Mouse (Mus musculus): ENCODE results near the gene Krt23. TPM values are rescaled to one million over a fixed set of nuclear protein-coding genes. Genes with fewer than 3 reads are reported as not detected.
A peak's percentile ranks its signal among the peaks of the same experiment; 100 is the strongest.

The Krt23 gene
- polyA plus RNA-seq, 1 experiment from 2014 or later: not detected

DNA sequence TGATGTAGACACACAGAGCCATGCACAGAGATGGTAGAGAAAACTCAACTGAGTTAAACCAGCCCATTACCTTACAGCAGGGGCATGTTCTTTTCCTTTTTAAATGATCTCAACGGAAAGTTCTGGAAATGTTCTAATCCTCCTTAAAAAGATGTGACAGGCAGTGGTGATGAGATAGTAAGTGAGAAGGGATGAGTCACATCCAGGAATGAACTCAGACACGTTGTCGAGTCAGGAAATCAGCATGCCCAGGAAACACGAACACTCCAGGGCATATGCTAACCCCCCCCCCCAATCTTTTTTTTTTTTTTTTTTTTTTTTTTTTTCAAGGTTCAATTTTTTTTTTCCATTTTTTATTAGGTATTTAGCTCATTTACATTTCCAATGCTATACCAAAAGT, 20.5 kb downstream of the Krt23 start:
- no peaks in the 10 kb centered on the region for H3K36me3 ChIP-seq
- no peak overlapping the region for H3K4me3 ChIP-seq
- no peak overlapping the region for H3K27ac ChIP-seq (replicated peaks)
- no peaks in the 10 kb centered on the region for H3K9me3 ChIP-seq (replicated peaks)
- H3K27me3 ChIP-seq (ENCODE audit: low read depth, poor library complexity, severe bottlenecking): no peaks in the 10 kb centered on the region
- H3K4me1 ChIP-seq: no peaks in the 10 kb centered on the region
- no peak for DNase-seq (ENCODE audit: low spot score)
- 87% methylated on average over 4 of the region's 4 CpGs for WGBS

DNA sequence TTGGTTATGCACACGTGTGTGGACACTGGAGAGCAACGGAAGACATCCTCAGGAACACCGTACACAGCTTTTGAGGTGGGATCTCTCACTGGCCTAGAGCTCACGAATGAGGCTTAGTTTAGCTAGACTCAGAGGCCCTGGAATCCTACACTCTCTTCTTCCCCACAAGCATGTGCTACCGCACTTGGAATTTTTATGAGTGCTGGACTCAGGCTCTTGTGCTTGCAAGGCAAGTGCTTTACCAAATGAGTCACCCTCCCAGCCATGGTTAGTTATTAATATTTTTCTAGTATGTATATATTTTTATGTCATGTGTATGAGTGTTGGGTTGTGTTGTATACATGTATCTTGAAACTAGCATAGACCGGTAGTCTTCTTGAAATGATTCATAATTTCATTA, 21.0 kb downstream of the Krt23 start:
- Histone ChIP-seq H3K9me3 (replicated peaks) (no peaks in the 10 kb centered on the region), H3K4me3 (no peak overlapping the region), H3K27me3 (ENCODE audit: low read depth, poor library complexity, severe bottlenecking) (no peaks in the 10 kb centered on the region), H3K4me1 (no peaks in the 10 kb centered on the region), H3K36me3 (no peaks in the 10 kb centered on the region), H3K27ac (replicated peaks) (no peak overlapping the region)
- WGBS: 91% methylated on average over 6 of the region's 6 CpGs
- no peak for DNase-seq (ENCODE audit: low spot score)

DNA sequence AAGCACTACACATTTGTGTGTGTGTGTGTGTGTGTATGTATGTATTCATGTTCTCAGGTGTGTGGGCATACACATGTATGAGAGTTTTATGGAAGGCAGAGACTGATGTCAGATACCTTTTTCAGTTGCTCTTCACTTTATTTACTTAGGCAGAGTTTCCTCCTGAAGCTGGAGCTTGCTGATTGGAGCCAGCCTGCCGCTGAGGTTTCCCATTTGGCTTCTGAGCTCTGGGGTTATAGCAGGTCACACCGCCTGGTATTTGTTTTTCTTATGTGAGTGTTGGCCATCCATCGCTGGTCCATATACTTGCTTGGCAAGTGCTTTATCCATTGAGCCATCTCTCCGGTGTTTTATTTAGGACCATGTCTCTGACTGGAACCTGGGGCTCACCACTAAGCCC, 23.7 kb downstream of the Krt23 start:
- no peaks in the 10 kb centered on the region for H3K36me3 ChIP-seq
- no peak overlapping the region for H3K4me3 ChIP-seq
- DNase-seq (ENCODE audit: low spot score): no peak
- 88% methylated on average over 4 of the region's 4 CpGs for WGBS
- H3K4me1 ChIP-seq: no peaks in the 10 kb centered on the region
- no peaks in the 10 kb centered on the region for H3K9me3 ChIP-seq (replicated peaks)
- no peaks in the 10 kb centered on the region for H3K27me3 ChIP-seq (ENCODE audit: low read depth, poor library complexity, severe bottlenecking)
- H3K27ac ChIP-seq (replicated peaks): no peak overlapping the region

DNA sequence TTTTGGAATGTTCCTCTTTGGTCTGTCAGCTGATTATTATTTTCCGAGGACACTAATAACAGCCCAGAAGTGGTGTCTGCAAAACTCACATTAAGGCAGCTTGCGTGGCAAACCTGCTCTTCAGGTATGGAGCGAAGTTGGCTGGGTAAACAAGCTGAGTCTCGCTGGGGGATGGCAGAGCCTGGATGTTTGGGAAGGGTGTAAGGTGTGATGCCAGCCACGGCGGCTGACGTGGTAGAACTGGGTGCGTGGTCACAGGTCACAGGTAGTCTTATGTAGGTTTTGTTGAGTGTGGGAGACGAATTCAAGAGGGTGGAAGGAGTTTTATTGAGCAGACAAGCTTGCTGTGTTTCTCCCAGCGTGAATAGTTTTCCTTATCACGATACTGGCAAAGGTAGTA, 24.4 kb downstream of the Krt23 start:
- no peaks in the 10 kb centered on the region for H3K9me3 ChIP-seq (replicated peaks)
- no peaks in the 10 kb centered on the region for H3K27me3 ChIP-seq (ENCODE audit: low read depth, poor library complexity, severe bottlenecking)
- H3K36me3 ChIP-seq: no peaks in the 10 kb centered on the region
- no peak overlapping the region for H3K27ac ChIP-seq (replicated peaks)
- 89% methylated on average over 11 of the region's 11 CpGs for WGBS
- no peak for DNase-seq (ENCODE audit: low spot score)
- no peaks in the 10 kb centered on the region for H3K4me1 ChIP-seq
- no peak overlapping the region for H3K4me3 ChIP-seq

DNA sequence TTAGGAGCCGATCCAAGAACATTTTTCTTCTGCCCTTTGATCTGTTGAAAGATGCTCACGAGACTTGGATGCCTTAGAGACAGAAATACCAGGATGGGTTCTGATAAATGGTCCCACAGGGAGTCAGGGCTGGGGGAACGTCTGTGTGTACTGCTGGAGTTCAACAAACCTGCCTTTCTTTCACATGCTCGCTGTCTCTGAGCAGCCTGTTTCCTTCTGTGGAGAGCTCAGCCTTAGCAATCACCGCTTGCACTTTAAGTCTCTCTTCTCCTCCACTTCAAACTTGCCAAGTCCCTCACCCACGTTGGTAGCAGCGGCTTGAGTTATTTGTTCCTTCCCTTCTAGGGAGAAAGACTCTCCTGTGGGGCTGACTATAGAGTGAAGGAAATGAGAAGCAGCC, 26.6 kb downstream of the Krt23 start:
- no peaks in the 10 kb centered on the region for H3K27me3 ChIP-seq (ENCODE audit: low read depth, poor library complexity, severe bottlenecking)
- no peak for DNase-seq (ENCODE audit: low spot score)
- no peaks in the 10 kb centered on the region for H3K4me1 ChIP-seq
- WGBS: 62% methylated on average over 7 of the region's 7 CpGs
- H3K36me3 ChIP-seq: no peaks in the 10 kb centered on the region
- H3K27ac ChIP-seq (replicated peaks): no peak overlapping the region
- no peaks in the 10 kb centered on the region for H3K9me3 ChIP-seq (replicated peaks)
- no peak overlapping the region for H3K4me3 ChIP-seq

DNA sequence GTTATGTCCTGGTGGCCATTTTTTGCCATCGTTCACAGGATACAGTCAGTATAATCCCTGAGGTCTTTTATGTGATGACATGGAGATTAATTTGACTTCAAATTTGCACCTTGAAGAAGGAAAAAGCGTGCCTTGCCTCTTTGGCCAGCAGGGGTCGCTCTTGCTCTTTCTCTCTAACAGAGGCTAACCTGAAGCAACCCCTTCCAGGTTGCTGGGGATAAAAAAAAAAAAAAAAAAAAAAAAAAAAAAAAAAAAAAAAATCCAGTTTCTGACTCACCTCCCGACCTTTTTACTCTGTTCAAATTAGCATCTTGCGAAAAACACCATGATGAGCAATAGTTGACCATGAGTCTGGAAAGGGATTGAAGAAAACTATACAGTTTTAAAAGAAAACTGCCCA, 28.1 kb downstream of the Krt23 start:
- H3K27ac ChIP-seq (replicated peaks): no peak overlapping the region
- WGBS: 6% methylated on average over 5 of the region's 5 CpGs
- no peak overlapping the region for H3K4me3 ChIP-seq
- peak; percentile 79 for DNase-seq (ENCODE audit: low spot score)
- H3K4me1 ChIP-seq: no peaks in the 10 kb centered on the region
- no peaks in the 10 kb centered on the region for H3K27me3 ChIP-seq (ENCODE audit: low read depth, poor library complexity, severe bottlenecking)
- H3K36me3 ChIP-seq: no peaks in the 10 kb centered on the region
- no peaks in the 10 kb centered on the region for H3K9me3 ChIP-seq (replicated peaks)

DNA sequence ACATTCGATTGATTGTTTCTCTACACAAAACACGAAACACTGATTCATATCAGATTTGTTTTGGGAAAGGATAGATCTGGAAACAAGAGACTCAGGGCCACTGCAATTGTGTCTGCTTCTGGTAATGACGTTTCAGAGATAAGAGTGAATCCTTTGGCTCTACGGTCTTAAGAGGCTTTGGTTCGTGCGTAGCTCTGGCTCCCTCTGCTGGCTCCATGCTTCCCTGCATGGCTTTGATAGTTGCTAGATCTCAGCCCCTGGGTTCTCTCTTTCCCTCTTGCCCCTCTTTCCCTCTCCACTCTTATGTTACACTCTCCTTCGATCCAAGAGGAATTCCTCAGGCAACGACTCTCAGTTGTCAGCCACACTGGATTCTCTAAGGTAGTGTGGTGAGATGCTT, 29.8 kb downstream of the Krt23 start:
- Histone ChIP-seq H3K36me3 (no peaks in the 10 kb centered on the region), H3K9me3 (replicated peaks) (no peaks in the 10 kb centered on the region), H3K27me3 (ENCODE audit: low read depth, poor library complexity, severe bottlenecking) (no peaks in the 10 kb centered on the region), H3K4me3 (no peak overlapping the region), H3K27ac (replicated peaks) (no peak overlapping the region), H3K4me1 (no peaks in the 10 kb centered on the region)
- 15% methylated on average over 8 of the region's 8 CpGs for WGBS
- DNase-seq (ENCODE audit: low spot score): peak; percentile 69

DNA sequence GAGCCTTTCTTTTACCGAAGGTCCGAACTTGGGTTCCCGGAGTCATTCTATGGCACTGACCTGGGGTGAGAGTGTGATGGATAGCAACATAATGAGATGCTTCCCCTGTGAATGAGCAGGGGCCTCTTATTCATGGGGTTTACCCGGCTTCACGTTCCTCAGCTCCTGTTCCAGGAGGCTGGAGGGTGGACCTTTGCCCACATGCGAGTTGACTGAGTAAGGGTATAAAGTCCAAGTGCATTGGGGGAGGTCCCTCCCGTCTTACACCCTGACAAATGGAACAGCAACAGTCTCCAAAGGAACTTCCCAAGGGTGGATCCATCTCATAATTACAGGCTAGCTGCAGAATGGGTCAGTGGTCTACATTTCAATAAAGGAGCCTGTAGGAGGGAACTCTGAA, 31.2 kb downstream of the Krt23 start:
- no peak for DNase-seq (ENCODE audit: low spot score)
- Histone ChIP-seq H3K9me3 (replicated peaks) (no peaks in the 10 kb centered on the region), H3K27ac (replicated peaks) (no peak overlapping the region), H3K4me3 (no peak overlapping the region), H3K4me1 (no peaks in the 10 kb centered on the region), H3K36me3 (no peaks in the 10 kb centered on the region), H3K27me3 (ENCODE audit: low read depth, poor library complexity, severe bottlenecking) (no peaks in the 10 kb centered on the region)
- WGBS: 74% methylated on average over 7 of the region's 7 CpGs

DNA sequence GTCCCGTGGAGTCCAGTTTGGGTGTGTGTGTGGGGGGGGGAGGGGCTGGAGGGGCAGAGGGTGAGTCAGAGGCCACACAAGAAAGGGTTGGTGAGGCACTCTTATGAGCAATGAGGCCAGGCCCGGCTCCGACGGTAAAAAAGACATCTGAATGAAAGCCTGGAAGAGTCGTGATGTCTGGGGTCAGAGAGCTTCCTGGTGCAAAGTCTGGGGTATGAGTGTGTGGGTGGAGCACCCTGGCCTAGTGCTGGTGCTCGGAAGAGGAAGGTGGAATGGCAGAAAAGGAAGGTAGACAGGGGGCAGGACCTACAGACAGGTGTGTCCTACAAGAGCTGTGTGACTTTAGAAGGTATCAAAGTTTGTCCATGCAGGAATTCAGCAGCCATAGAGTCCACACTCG, 34.0 kb downstream of the Krt23 start:
- Histone ChIP-seq H3K4me1 (no peaks in the 10 kb centered on the region), H3K36me3 (no peaks in the 10 kb centered on the region), H3K27ac (replicated peaks) (no peak overlapping the region), H3K4me3 (no peak overlapping the region), H3K27me3 (ENCODE audit: low read depth, poor library complexity, severe bottlenecking) (no peaks in the 10 kb centered on the region), H3K9me3 (replicated peaks) (no peaks in the 10 kb centered on the region)
- WGBS: 76% methylated on average over 7 of the region's 7 CpGs
- no peak for DNase-seq (ENCODE audit: low spot score)

DNA sequence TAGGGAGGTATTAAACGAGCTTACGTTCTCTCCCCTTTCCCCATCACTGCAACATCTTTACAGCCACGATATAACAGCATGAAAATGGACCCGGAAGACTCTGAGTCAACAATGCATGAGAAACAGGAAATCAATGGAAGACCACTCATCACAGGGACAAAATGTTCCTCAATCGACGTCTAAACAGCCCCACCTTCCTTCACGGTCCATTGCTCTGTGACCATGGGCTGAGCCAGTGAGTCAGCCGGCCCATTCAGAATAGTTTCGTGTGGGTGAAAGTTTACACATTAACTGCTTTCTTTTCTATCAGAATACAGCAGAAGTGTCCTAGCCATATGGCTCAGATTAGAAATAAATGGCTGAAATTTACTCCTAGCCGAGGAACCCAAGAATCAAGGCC, 38.2 kb downstream of the Krt23 start:
- Histone ChIP-seq H3K36me3 (no peaks in the 10 kb centered on the region), H3K27me3 (ENCODE audit: low read depth, poor library complexity, severe bottlenecking) (no peaks in the 10 kb centered on the region), H3K4me1 (no peaks in the 10 kb centered on the region), H3K4me3 (no peak overlapping the region), H3K9me3 (replicated peaks) (no peaks in the 10 kb centered on the region), H3K27ac (replicated peaks) (no peak overlapping the region)
- DNase-seq (ENCODE audit: low spot score): no peak
- 79% methylated on average over 10 of the region's 10 CpGs for WGBS

DNA sequence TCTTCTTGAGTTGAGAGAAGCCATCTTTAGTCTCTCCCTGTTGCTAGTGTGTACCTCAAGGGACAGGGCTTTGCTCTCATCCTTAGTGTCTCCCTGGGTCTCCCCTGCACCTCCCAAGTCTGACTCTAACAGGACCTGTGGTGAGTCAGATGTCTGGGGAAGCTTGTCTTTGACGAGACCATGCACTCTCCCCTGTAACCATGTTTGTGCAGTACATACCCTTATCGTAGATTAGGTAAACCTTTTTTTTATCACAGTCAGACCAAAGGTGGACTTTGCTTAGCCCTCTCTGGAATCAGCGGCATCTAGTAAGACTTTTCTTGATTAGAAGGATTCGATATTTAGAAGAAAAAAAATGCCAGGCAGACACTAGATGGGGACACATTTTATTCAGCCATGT, 38.9 kb downstream of the Krt23 start:
- Histone ChIP-seq H3K27ac (replicated peaks) (no peak overlapping the region), H3K4me3 (no peak overlapping the region), H3K4me1 (no peaks in the 10 kb centered on the region), H3K27me3 (ENCODE audit: low read depth, poor library complexity, severe bottlenecking) (no peaks in the 10 kb centered on the region), H3K36me3 (no peaks in the 10 kb centered on the region), H3K9me3 (replicated peaks) (no peaks in the 10 kb centered on the region)
- 86% methylated on average over 4 of the region's 4 CpGs for WGBS
- no peak for DNase-seq (ENCODE audit: low spot score)

DNA sequence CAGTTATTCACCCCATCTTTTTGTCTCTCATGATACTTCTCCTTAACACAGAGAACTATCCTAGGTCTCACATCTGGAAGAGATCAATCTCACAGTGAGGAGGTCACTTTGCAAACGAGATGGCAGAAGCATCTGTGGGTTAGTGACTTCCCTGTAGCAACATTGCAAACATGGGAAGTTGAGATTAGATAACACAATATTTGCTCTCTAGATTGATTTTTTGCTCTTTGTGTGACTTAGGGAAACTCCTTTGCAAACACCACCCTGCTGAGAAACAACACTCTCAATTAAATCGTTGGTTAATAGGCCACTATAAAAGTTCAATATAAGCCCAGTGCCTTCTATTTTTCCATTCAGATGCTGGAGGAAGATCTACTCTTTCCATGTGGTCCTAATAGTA, 44.2 kb downstream of the Krt23 start:
- H3K27ac ChIP-seq (replicated peaks): no peak overlapping the region
- H3K36me3 ChIP-seq: no peaks in the 10 kb centered on the region
- no peaks in the 10 kb centered on the region for H3K9me3 ChIP-seq (replicated peaks)
- no peaks in the 10 kb centered on the region for H3K27me3 ChIP-seq (ENCODE audit: low read depth, poor library complexity, severe bottlenecking)
- DNase-seq (ENCODE audit: low spot score): no peak
- H3K4me3 ChIP-seq: no peak overlapping the region
- no peaks in the 10 kb centered on the region for H3K4me1 ChIP-seq
- 62% methylated on average over 2 of the region's 2 CpGs for WGBS

DNA sequence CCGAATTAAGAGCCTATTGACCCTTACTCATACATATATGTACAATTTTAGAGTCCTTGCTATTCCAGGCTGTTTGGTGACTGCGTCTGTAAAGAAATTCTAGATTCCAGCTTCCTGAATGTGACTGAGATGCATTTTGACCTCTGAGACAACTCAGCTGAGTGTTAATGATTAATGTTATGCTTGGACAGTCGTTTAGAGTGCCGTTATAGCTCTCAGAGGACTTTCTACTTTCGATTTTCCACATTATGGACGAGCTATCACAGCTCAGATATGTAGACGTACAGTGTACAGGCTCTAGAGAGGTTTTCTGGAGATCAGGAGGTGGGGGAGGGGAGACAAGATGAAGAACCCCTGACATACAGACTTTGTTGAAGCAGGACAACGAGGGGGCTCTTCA, 51.7 kb downstream of the Krt23 start:
- DNase-seq (ENCODE audit: low spot score): no peak
- H3K36me3 ChIP-seq: no peaks in the 10 kb centered on the region
- H3K4me1 ChIP-seq: peaks cover 8% of the 10 kb centered on the region
- no peaks in the 10 kb centered on the region for H3K27me3 ChIP-seq (ENCODE audit: low read depth, poor library complexity, severe bottlenecking)
- H3K4me3 ChIP-seq: no peak overlapping the region
- no peaks in the 10 kb centered on the region for H3K9me3 ChIP-seq (replicated peaks)
- H3K27ac ChIP-seq (replicated peaks): no peak overlapping the region
- 80% methylated on average over 8 of the region's 8 CpGs for WGBS

DNA sequence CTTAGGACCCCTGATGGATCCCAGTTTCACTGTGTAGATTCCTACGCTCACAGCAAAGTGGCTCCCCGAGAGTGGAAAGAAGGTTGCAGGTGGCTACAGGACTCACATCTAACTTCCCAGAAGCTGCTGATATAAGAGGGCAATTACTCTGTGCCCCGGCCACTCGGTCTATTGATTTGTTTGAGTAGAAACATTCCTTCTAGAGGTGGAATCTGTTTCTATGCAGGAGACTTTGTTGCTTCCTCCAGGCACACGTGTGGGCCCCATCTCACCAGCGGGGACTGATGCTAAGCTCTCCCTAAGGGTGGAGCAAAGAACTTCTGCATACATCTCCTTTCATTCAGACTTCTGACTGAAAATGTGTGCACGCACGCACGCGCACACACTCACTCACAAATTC, 53.5 kb downstream of the Krt23 start:
- Histone ChIP-seq H3K4me1 (peaks cover 8% of the 10 kb centered on the region), H3K36me3 (no peaks in the 10 kb centered on the region), H3K9me3 (replicated peaks) (no peaks in the 10 kb centered on the region), H3K27me3 (ENCODE audit: low read depth, poor library complexity, severe bottlenecking) (no peaks in the 10 kb centered on the region), H3K27ac (replicated peaks) (no peak overlapping the region), H3K4me3 (no peak overlapping the region)
- 74% methylated on average over 10 of the region's 10 CpGs for WGBS
- no peak for DNase-seq (ENCODE audit: low spot score)
